Mouse (Mus musculus) adrenal gland, postnatal 25 days (tissue): ENCODE measurements around the gene Cct2. TPM values are rescaled to one million over a fixed set of nuclear protein-coding genes. Genes with fewer than 3 reads are reported as not detected.

Experiments
- total RNA-seq: library from RNA; stranded (reverse); gene quantifications from 2 replicates; pipeline ENCODE4 v1.2.3, GENCODE M21; 2021

The Cct2 gene
- total RNA-seq, 1 experiment from 2014 or later, result 236 TPM

Other genes starting within 250 kb of the Cct2 start
- gene Myrfl, start 166.9 kb downstream of the Cct2 start, total RNA-seq, result 0.09 and 0.29 TPM in 2 replicates
- 34.2 and 38.0 TPM in 2 replicates for gene Rab3ip, start 113.0 kb downstream of the Cct2 start, total RNA-seq
- not detected in 2 replicates for gene Gm10271, start 91.2 kb downstream of the Cct2 start, total RNA-seq
- 0.33 and 0.49 TPM in 2 replicates for gene Best3, start 77.5 kb downstream of the Cct2 start, total RNA-seq
- gene Lrrc10, start 18.5 kb downstream of the Cct2 start, total RNA-seq, result not detected in 2 replicates
- 29.0 and 29.5 TPM in 2 replicates for gene Frs2, start 84.7 kb upstream of the Cct2 start, total RNA-seq
- gene Yeats4, start 160.7 kb upstream of the Cct2 start, total RNA-seq, result 42.6 and 51.7 TPM in 2 replicates
- gene 9530003J23Rik, start 174.9 kb upstream of the Cct2 start, total RNA-seq, result not detected in 2 replicates
- 43.2 and 47.5 TPM in 2 replicates for gene Lyz2, start 218.5 kb upstream of the Cct2 start, total RNA-seq
- gene Lyz1, start 229.1 kb upstream of the Cct2 start, total RNA-seq, result 3.0 and 4.6 TPM in 2 replicates